Comparison of ENCODE assay signal across 9 mouse cellular contexts in the genomic region with DNA sequence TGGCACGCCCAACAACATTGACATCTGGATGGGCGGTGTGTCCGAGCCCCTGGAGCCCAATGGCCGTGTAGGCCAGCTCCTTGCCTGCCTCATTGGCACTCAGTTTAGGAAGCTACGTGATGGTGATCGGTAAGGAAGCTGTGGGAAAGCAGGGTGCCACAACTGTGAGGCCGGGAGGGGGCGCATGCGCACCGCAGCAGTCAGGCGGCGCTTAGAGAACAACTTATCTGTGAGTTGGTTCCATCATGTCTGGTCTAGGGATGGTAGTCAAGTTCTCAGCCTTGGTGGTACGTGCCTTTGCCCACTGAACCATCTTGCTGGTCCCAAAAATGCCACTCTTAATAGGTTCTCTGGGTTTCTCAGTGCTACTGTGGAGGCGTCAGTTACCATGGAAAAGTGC. TPM values are rescaled to one million over a fixed set of nuclear protein-coding genes. Genes with fewer than 3 reads are reported as not detected.
DNase-seq lines count a peak whose midpoint lies in the region; ATAC-seq lines count a peak whose summit lies in the region.
"Had no signal": no experiment of that assay in that cellular context is flagged by ENCODE, and none has a peak within 500 bp of the region (broad histone marks: within the 10 kb centered on the region; RNA-seq: fewer than 3 reads in every experiment).

No protein-coding gene starts in this region.

- H3K4me2 ChIP-seq in kidney, embryonic 16.5 days (replicated peaks; ENCODE audit: low read depth, low read length): no peak overlapping the region
- no peak overlapping the region for H3K4me2 ChIP-seq in limb, embryonic 11.5 days (ENCODE audit: low read depth, severe bottlenecking)

- H3K9me3 ChIP-seq in kidney, embryonic 16.5 days (ENCODE audit: low read length): no peaks in the 10 kb centered on the region
- H3K9me3 ChIP-seq in limb, embryonic 11.5 days (ENCODE audit: control insufficient read depth, low read length): no peaks in the 10 kb centered on the region

- H3K36me3 ChIP-seq in kidney, embryonic 16.5 days (ENCODE audit: insufficient read depth, low read length): no peaks in the 10 kb centered on the region
- no peaks in the 10 kb centered on the region for H3K36me3 ChIP-seq in limb, embryonic 11.5 days (ENCODE audit: control insufficient read depth, insufficient read depth, low read length)

- no peak for ATAC-seq in CD4-positive, CD25-positive, alpha-beta regulatory T cell, adult 4 months
- no peak for ATAC-seq in kidney, embryonic 16.5 days (ENCODE audit: low FRiP score, low TSS enrichment)
- ATAC-seq in limb, embryonic 11.5 days (ENCODE audit: insufficient number of reproducible peaks, low FRiP score, low TSS enrichment, low read depth): no peak

- no peak overlapping the region for H3K27ac ChIP-seq in kidney, embryonic 16.5 days (ENCODE audit: low read length)
- no peak overlapping the region for H3K27ac ChIP-seq in limb, embryonic 11.5 days (replicated peaks; ENCODE audit: low read depth, low read length)

- H3K9ac ChIP-seq in kidney, embryonic 16.5 days (replicated peaks; ENCODE audit: low read length): no peak overlapping the region
- no peak overlapping the region for H3K9ac ChIP-seq in limb, embryonic 11.5 days (ENCODE audit: low read length)

- 56% methylated on average over 14 of the region's 14 CpGs for WGBS in kidney, embryonic 16.5 days
- 51% methylated on average over 14 of the region's 14 CpGs for WGBS in limb, embryonic 11.5 days

- no peaks in the 10 kb centered on the region for H3K27me3 ChIP-seq in kidney, embryonic 16.5 days (ENCODE audit: insufficient read depth, low read length)
- H3K27me3 ChIP-seq in limb, embryonic 11.5 days (ENCODE audit: control insufficient read depth, insufficient read depth, low read length): no peaks in the 10 kb centered on the region

- DNase-seq in CD4-positive, CD25-positive, alpha-beta regulatory T cell, adult 2 months (ENCODE audit: low read depth, low spot score): peak; percentile 56
- DNase-seq in kidney, postnatal 14 days: peak; percentile 24
- peak; percentile 55 for DNase-seq in WW6 (ENCODE audit: low read depth, low spot score)
- peak; percentile 43 for DNase-seq in limb, embryonic 11.5 days (ENCODE audit: low spot score)
- no peak for DNase-seq in spleen, adult 12 weeks (ENCODE audit: low spot score)
- DNase-seq in gastrocnemius, postnatal 4 days (ENCODE audit: low spot score in 2 of 2): no peak

- H3K4me3 ChIP-seq in kidney, embryonic 16.5 days (ENCODE audit: low read length): no peak overlapping the region
- H3K4me3 ChIP-seq in limb, embryonic 11.5 days (ENCODE audit: low read depth, low read length): no peak overlapping the region

- no peaks in the 10 kb centered on the region for H3K4me1 ChIP-seq in kidney, embryonic 16.5 days (ENCODE audit: insufficient read depth, low read length)
- no peaks in the 10 kb centered on the region for H3K4me1 ChIP-seq in limb, embryonic 11.5 days (ENCODE audit: control insufficient read depth, insufficient read depth, low read length)

RNA-seq across cellular contexts. Expression of a gene that starts 9.2 kb away (rescaled TPM):
- polyA plus RNA-seq in CD4-positive, CD25-positive, alpha-beta regulatory T cell, adult 4 months (2017; shearing (Covaris generic)): not detected
- 1.1 and 1.3 TPM in 2 replicates for polyA plus RNA-seq in kidney, embryonic 16.5 days (2015; fragmentation: Nextera tagmentation; extraction: Ambion mirVana)
- 3.7 and 5.7 TPM in 2 replicates for polyA plus RNA-seq in limb, embryonic 11.5 days (2014; fragmentation: Nextera tagmentation; extraction: Ambion mirVana)
- under 1 TPM; 0.34 to 0.93 TPM for total RNA-seq in gastrocnemius, postnatal 4 days (2021)
- total RNA-seq: left cerebral cortex, postnatal 10 days had no signal

RNA-seq across cellular contexts. Expression of a gene that starts 25.5 kb away (rescaled TPM):
- not detected for polyA plus RNA-seq in CD4-positive, CD25-positive, alpha-beta regulatory T cell, adult 4 months (2017; shearing (Covaris generic))
- 0.15 and 0.29 TPM in 2 replicates for polyA plus RNA-seq in kidney, embryonic 16.5 days (2015; fragmentation: Nextera tagmentation; extraction: Ambion mirVana)
- not detected in 2 replicates for polyA plus RNA-seq in limb, embryonic 11.5 days (2014; fragmentation: Nextera tagmentation; extraction: Ambion mirVana)
- total RNA-seq in gastrocnemius, postnatal 4 days (2021): not detected

RNA-seq across cellular contexts. Expression of a gene that starts 42.3 kb away (rescaled TPM):
- 1 to 10 TPM; 3.1 to 3.7 TPM for polyA plus RNA-seq in CD4-positive, CD25-positive, alpha-beta regulatory T cell, adult 4 months (2017; shearing (Covaris generic))
- 4.7 and 5.6 TPM in 2 replicates for polyA plus RNA-seq in kidney, embryonic 16.5 days (2015; fragmentation: Nextera tagmentation; extraction: Ambion mirVana)
- polyA plus RNA-seq in limb, embryonic 11.5 days (2014; fragmentation: Nextera tagmentation; extraction: Ambion mirVana): 1.7 and 2.4 TPM in 2 replicates
- total RNA-seq in gastrocnemius, postnatal 4 days (2021): under 1 TPM; 0.18 to 0.39 TPM

RNA-seq across cellular contexts. Expression of a gene that starts 50.4 kb away (rescaled TPM):
- 1 to 10 TPM; 5.1 to 9.9 TPM for polyA plus RNA-seq in CD4-positive, CD25-positive, alpha-beta regulatory T cell, adult 4 months (2017; shearing (Covaris generic))
- 20.4 and 20.6 TPM in 2 replicates for polyA plus RNA-seq in kidney, embryonic 16.5 days (2015; fragmentation: Nextera tagmentation; extraction: Ambion mirVana)
- 14.3 and 14.9 TPM in 2 replicates for polyA plus RNA-seq in limb, embryonic 11.5 days (2014; fragmentation: Nextera tagmentation; extraction: Ambion mirVana)
- 1 to 10 TPM; 5.3 to 6.6 TPM for total RNA-seq in gastrocnemius, postnatal 4 days (2021)

Comparison
In these comparisons a context has a peak if more than half of its experiments do, and no peak if none do; other contexts are left out.
1. DNase-seq: peak in CD4-positive, CD25-positive, alpha-beta regulatory T cell, adult 2 months (single experiment), kidney, postnatal 14 days (single experiment), WW6 (single experiment) and limb, embryonic 11.5 days (single experiment); none in spleen, adult 12 weeks (single experiment) and gastrocnemius, postnatal 4 days (0 of 2).